Mouse (Mus musculus) stomach, postnatal 0 days (tissue): Measurements from ENCODE around the gene Gm28635.

Source experiments
- CTCF ChIP-seq: IDR thresholded peaks from 2 replicates; pipeline ENCODE4 v1.5.1; 2016; ENCODE audit warnings: antibody characterized with exemption, low read depth, mild to moderate bottlenecking, moderate library complexity
- EP300 ChIP-seq: optimal IDR thresholded peaks from 2 replicates; pipeline ENCODE3; 2016; ENCODE audit warnings: antibody characterized with exemption

GRCm38 (mm10) chr2:84612764-84613163 is 65.1 kb downstream of the Gm28635 start:
- no peak for TF ChIP-seq CTCF
- TF ChIP-seq EP300: no peak
